Comparison of ENCODE assay signal across 13 mouse cellular contexts in the genomic region with DNA sequence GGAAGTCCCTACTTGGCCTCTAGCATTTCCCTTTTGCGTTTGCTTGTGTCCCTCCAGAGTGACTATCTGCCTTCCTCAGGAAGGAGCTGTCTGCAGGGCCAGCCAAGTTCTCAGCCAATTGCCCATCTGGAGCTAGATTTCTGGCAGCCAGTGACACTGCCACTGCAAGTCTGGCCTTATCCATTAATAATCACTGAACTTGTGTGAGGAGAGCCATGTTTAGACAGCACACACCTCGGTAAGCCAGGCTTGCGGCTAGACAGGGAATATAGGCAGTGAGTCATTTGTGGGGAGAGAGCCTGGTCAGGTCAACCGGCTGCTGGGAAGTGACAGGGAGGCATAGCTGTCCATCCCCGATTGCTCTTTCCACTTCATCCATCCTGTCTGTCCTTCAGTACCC. TPM values are rescaled to one million over a fixed set of nuclear protein-coding genes. Genes with fewer than 3 reads are reported as not detected.
A peak's percentile ranks its signal among the peaks of the same experiment; 100 is the strongest.
DNase-seq lines count a peak whose midpoint lies in the region; ATAC-seq and TF ChIP-seq lines count a peak whose summit lies in the region.
"Had no signal": no experiment of that assay in that cellular context is flagged by ENCODE, and none has a peak within 500 bp of the region (broad histone marks: within the 10 kb centered on the region; RNA-seq: fewer than 3 reads in every experiment).

No protein-coding gene starts in this region.

- H3K4me3 ChIP-seq in heart, embryonic 12.5 days, result no peak overlapping the region
- no peak overlapping the region for H3K4me3 ChIP-seq in C2C12 (ENCODE audit: insufficient read depth, poor library complexity, severe bottlenecking)
- H3K4me3 ChIP-seq in embryonic fibroblast, embryonic 13.5 days (ENCODE audit: insufficient read depth, low read length), result no peak overlapping the region
- H3K4me3 ChIP-seq in left cerebral cortex, adult 2 months, result no peak overlapping the region
- H3K4me3 ChIP-seq: forebrain, embryonic 12.5 days; limb, embryonic 12.5 days; midbrain, embryonic 10.5 days had no signal

- no peak overlapping the region for H3K27ac ChIP-seq in heart, embryonic 12.5 days (ENCODE audit: poor library complexity, severe bottlenecking)
- 0 out of 2 replicates have a peak overlapping the region, but pooled peaks have one; percentile 3 for H3K27ac ChIP-seq in embryonic fibroblast, embryonic 13.5 days (ENCODE audit: insufficient read depth, low read length)
- H3K27ac ChIP-seq in left cerebral cortex, adult 2 months, result no peak overlapping the region
- H3K27ac ChIP-seq: forebrain, embryonic 12.5 days; limb, embryonic 12.5 days; midbrain, embryonic 10.5 days had no signal

- H3K4me1 ChIP-seq in heart, embryonic 12.5 days (replicated peaks), result peaks cover 13% of the 10 kb centered on the region
- peaks cover 13% of the 10 kb centered on the region for H3K4me1 ChIP-seq in embryonic fibroblast, embryonic 13.5 days (ENCODE audit: control insufficient read depth, insufficient read depth, low read length)

- no peak for TF ChIP-seq CTCF in C2C12 (IDR thresholded peaks at IDR 0.05; ENCODE audit: control insufficient read depth, insufficient read depth, insufficient read length)
- no peak for TF ChIP-seq CTCF in embryonic fibroblast, embryonic 13.5 days (IDR thresholded peaks at IDR 0.05; ENCODE audit: borderline replicate concordance, insufficient read depth, low read length)
- no peak for TF ChIP-seq CTCF in left cerebral cortex, adult 2 months (IDR thresholded peaks at IDR 0.05)

- H3K36me3 ChIP-seq in heart, embryonic 12.5 days, result no peaks in the 10 kb centered on the region
- H3K36me3 ChIP-seq in C2C12 (ENCODE audit: control insufficient read depth, insufficient read depth), result no peaks in the 10 kb centered on the region
- H3K36me3 ChIP-seq: forebrain, embryonic 12.5 days; limb, embryonic 12.5 days; midbrain, embryonic 10.5 days had no signal

- intact Hi-C loops in left cerebral cortex, postnatal 4 days (cut with DNase I), result no loop called here
- intact Hi-C loops in left cerebral cortex, adult 2 months (cut with DNase I), result no loop called here

- TF ChIP-seq POLR2A in embryonic fibroblast, embryonic 13.5 days (IDR thresholded peaks at IDR 0.05; ENCODE audit: low read depth, low read length), result no peak

- H3K4me2 ChIP-seq in heart, embryonic 12.5 days, result no peak overlapping the region; the same call in 1 of the 2 replicates
- H3K4me2 ChIP-seq: forebrain, embryonic 12.5 days; limb, embryonic 12.5 days had no signal

- H3K27me3 ChIP-seq in heart, embryonic 12.5 days (replicated peaks), result no peaks in the 10 kb centered on the region
- no peaks in the 10 kb centered on the region for H3K27me3 ChIP-seq in C2C12 (ENCODE audit: control insufficient read depth, insufficient read depth, insufficient read length)
- H3K27me3 ChIP-seq: forebrain, embryonic 12.5 days; limb, embryonic 12.5 days had no signal

- H3K79me3 ChIP-seq in C2C12 (ENCODE audit: low read depth), result no peaks in the 10 kb centered on the region

- H3ac ChIP-seq in C2C12 (ENCODE audit: control insufficient read depth, insufficient read length, low read depth), result no peak overlapping the region

- no peaks in the 10 kb centered on the region for H3K79me2 ChIP-seq in C2C12 (ENCODE audit: control insufficient read depth, insufficient read depth)

- ATAC-seq in heart, embryonic 12.5 days (ENCODE audit: insufficient number of reproducible peaks, low FRiP score), result 0 out of 2 replicates have a peak, but pooled peaks have one; percentile 46

- no peak overlapping the region for H3K9ac ChIP-seq in heart, embryonic 12.5 days
- H3K9ac ChIP-seq: forebrain, embryonic 12.5 days; limb, embryonic 12.5 days had no signal

- DNase-seq in heart, adult 9 months (ENCODE audit: low spot score in 2 of 2), result no peak
- DNase-seq in left cerebral cortex, postnatal 4 days, result peak; percentile 34
- DNase-seq in left cerebral cortex, adult 18-20 months (ENCODE audit: low spot score in 2 of 2), result no peak
- DNase-seq in left cerebral cortex, adult 2 months (ENCODE audit: extremely low spot score in 1 of 2, low spot score in 2 of 2), result no peak
- DNase-seq in spleen, postnatal 14 days (ENCODE audit: low spot score in 2 of 2), result no peak
- DNase-seq: embryo, embryonic 11 days; gastrocnemius, postnatal 36 days had no signal

- no peaks in the 10 kb centered on the region for H3K9me3 ChIP-seq in heart, embryonic 12.5 days (replicated peaks)
- H3K9me3 ChIP-seq: forebrain, embryonic 12.5 days; limb, embryonic 12.5 days; midbrain, embryonic 10.5 days had no signal

- WGBS in heart, embryonic 12.5 days, result 26% methylated on average over 5 of the region's 5 CpGs

TF ChIP-seq in C2C12, 6 proteins besides CTCF, POLR2A, EP300 and RAD21:
- TF ChIP-seq MAX (IDR thresholded peaks at IDR 0.05) (no peak), MYOD1 (IDR thresholded peaks at IDR 0.05; ENCODE audit: control insufficient read depth, insufficient read length, low read depth) (peak; percentile 26)
TF ChIP-seq in C2C12: peak in this region for 1.

RNA-seq across cellular contexts. Expression of gene Thnsl1, which starts 31.3 kb away (rescaled TPM):
- 8.7 and 8.8 TPM in 2 replicates for polyA plus RNA-seq in heart, embryonic 12.5 days (2016; fragmentation: Nextera tagmentation; extraction: Ambion mirVana)
- 10 to 100 TPM; 19.4 to 20.0 TPM for total RNA-seq in left cerebral cortex, postnatal 4 days (2021)
- 10 to 100 TPM; 19.5 to 22.7 TPM for total RNA-seq in left cerebral cortex, adult 18-20 months (2021)
- polyA plus RNA-seq in C2C12 (2012; fragmentation: generic; extraction: Trizol), result 1.5 TPM
- 6.2 and 7.5 TPM in 2 replicates for polyA plus RNA-seq in embryonic fibroblast, embryonic 13.5 days (2011; ENCODE audit: insufficient read length, low read depth, missing spikeins)
- 10 to 100 TPM; 19.9 to 24.2 TPM for total RNA-seq in left cerebral cortex, adult 2 months (2021)

RNA-seq across cellular contexts. Expression of gene Enkur, which starts 31.7 kb away (rescaled TPM):
- 1.5 and 2.3 TPM in 2 replicates for polyA plus RNA-seq in heart, embryonic 12.5 days (2016; fragmentation: Nextera tagmentation; extraction: Ambion mirVana)
- 1 to 10 TPM; 4.1 to 4.9 TPM for total RNA-seq in left cerebral cortex, postnatal 4 days (2021)
- 1 to 10 TPM; 4.8 to 4.9 TPM for total RNA-seq in left cerebral cortex, adult 18-20 months (2021)
- 0.08 TPM for polyA plus RNA-seq in C2C12 (2012; fragmentation: generic; extraction: Trizol)
- polyA plus RNA-seq in embryonic fibroblast, embryonic 13.5 days (2011; ENCODE audit: insufficient read length, low read depth, missing spikeins), result 0.44 and 0.83 TPM in 2 replicates
- 1 to 10 TPM; 3.2 to 4.2 TPM for total RNA-seq in left cerebral cortex, adult 2 months (2021)
- polyA plus RNA-seq: limb, embryonic 12.5 days had no signal
